In the genomic region with DNA sequence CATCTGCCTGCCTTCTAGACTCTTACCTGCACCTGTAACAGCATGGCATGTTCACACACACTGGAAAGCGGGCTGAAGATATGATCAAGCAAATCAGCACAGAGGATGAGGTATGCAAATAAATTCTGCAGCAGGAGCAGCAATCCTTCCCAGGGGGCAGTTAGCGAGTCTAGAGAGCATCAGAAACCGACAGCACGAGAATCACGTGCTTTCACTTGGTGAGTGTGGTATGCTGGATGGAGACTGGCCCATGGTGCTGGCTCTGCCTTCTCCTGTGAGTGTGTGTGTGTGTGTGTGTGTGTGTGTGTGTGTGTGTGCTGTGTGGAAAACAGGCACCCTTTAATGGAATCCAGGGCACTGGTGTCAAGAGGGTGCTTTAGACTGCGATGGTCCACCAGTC, we compare ENCODE assay signal across 25 mouse cellular contexts. TPM values are rescaled to one million over a fixed set of nuclear protein-coding genes. Genes with fewer than 3 reads are reported as not detected.
A peak's percentile ranks its signal among the peaks of the same experiment; 100 is the strongest.
DNase-seq lines count a peak whose midpoint lies in the region; ATAC-seq and TF ChIP-seq lines count a peak whose summit lies in the region.
"Had no signal": no experiment of that assay in that cellular context is flagged by ENCODE, and none has a peak within 500 bp of the region (broad histone marks: within the 10 kb centered on the region; RNA-seq: fewer than 3 reads in every experiment).

No protein-coding gene starts in this region.

- TF ChIP-seq EP300 in liver, postnatal 0 days (IDR thresholded peaks at IDR 0.05; ENCODE audit: low read depth) = no peak

- no peaks in the 10 kb centered on the region for H3K9me3 ChIP-seq in heart, embryonic 15.5 days (replicated peaks)
- no peaks in the 10 kb centered on the region for H3K9me3 ChIP-seq in midbrain, embryonic 15.5 days
- H3K9me3 ChIP-seq in midbrain, embryonic 11.5 days (ENCODE audit: control insufficient read depth, low read length) = no peaks in the 10 kb centered on the region
- no peaks in the 10 kb centered on the region for H3K9me3 ChIP-seq in liver, postnatal 0 days (ENCODE audit: low read length)
- H3K9me3 ChIP-seq: embryonic facial prominence, embryonic 13.5 days; forebrain, embryonic 13.5 days; limb, embryonic 13.5 days; liver, embryonic 12.5 days had no signal

- H3K4me3 ChIP-seq in heart, embryonic 15.5 days = no peak overlapping the region
- H3K4me3 ChIP-seq in midbrain, embryonic 15.5 days = no peak overlapping the region
- H3K4me3 ChIP-seq in midbrain, embryonic 11.5 days (ENCODE audit: low read depth, low read length) = no peak overlapping the region
- no peak overlapping the region for H3K4me3 ChIP-seq in liver, postnatal 0 days (ENCODE audit: low read depth, low read length)
- H3K4me3 ChIP-seq: embryonic facial prominence, embryonic 13.5 days; forebrain, embryonic 13.5 days; limb, embryonic 13.5 days; liver, embryonic 12.5 days had no signal

- H3K4me1 ChIP-seq in heart, embryonic 15.5 days (replicated peaks) = peaks cover 33% of the 10 kb centered on the region
- peaks cover 14% of the 10 kb centered on the region for H3K4me1 ChIP-seq in midbrain, embryonic 15.5 days
- H3K4me1 ChIP-seq in midbrain, embryonic 11.5 days (ENCODE audit: control insufficient read depth, insufficient read depth, low read length) = peaks cover 2% of the 10 kb centered on the region
- no peaks in the 10 kb centered on the region for H3K4me1 ChIP-seq in liver, postnatal 0 days (ENCODE audit: insufficient read depth)
- H3K4me1 ChIP-seq: liver, embryonic 12.5 days had no signal

- DNase-seq in heart, adult 18-20 months = no peak
- no peak for DNase-seq in midbrain, embryonic 11.5 days (ENCODE audit: low spot score, missing footprints)
- DNase-seq in MN1 (ENCODE audit: low spot score) = peak; percentile 69
- peak; percentile 75 for DNase-seq in splenic B cell, adult 2 months (ENCODE audit: low read depth, low spot score)
- DNase-seq in liver, postnatal 0 days = no peak
- DNase-seq: adrenal gland, adult 8-10 months; cerebellum, adult 18-20 months; cerebellum, postnatal 14 days; heart, postnatal 4 days; kidney, adult 18-20 months; kidney, postnatal 4 days; lung, adult 2 months; lung, postnatal 14 days; right cerebral cortex, adult 18-20 months; right cerebral cortex, postnatal 4 days; thymus, adult 2 months had no signal

- no peak overlapping the region for H3K9ac ChIP-seq in heart, embryonic 15.5 days
- no peak overlapping the region for H3K9ac ChIP-seq in midbrain, embryonic 15.5 days
- H3K9ac ChIP-seq in midbrain, embryonic 11.5 days (ENCODE audit: low read length) = no peak overlapping the region
- no peak overlapping the region for H3K9ac ChIP-seq in liver, postnatal 0 days (replicated peaks)
- H3K9ac ChIP-seq: embryonic facial prominence, embryonic 13.5 days; forebrain, embryonic 13.5 days; limb, embryonic 13.5 days; liver, embryonic 12.5 days had no signal

- no peak for TF ChIP-seq CTCF in liver, postnatal 0 days (IDR thresholded peaks at IDR 0.05; ENCODE audit: low read depth)

- H3K4me2 ChIP-seq in heart, embryonic 15.5 days = no peak overlapping the region
- H3K4me2 ChIP-seq in midbrain, embryonic 15.5 days = no peak overlapping the region
- no peak overlapping the region for H3K4me2 ChIP-seq in midbrain, embryonic 11.5 days
- H3K4me2 ChIP-seq in liver, postnatal 0 days (ENCODE audit: low read depth, low read length) = no peak overlapping the region
- H3K4me2 ChIP-seq: embryonic facial prominence, embryonic 13.5 days; forebrain, embryonic 13.5 days; limb, embryonic 13.5 days; liver, embryonic 12.5 days had no signal

- 0 out of 2 replicates have a peak, but pooled peaks have one; percentile 39 for ATAC-seq in heart, embryonic 15.5 days (replicated peaks; ENCODE audit: insufficient number of reproducible peaks, insufficient read depth, low FRiP score, low read depth)
- 0 out of 2 replicates have a peak, but pooled peaks have one; percentile 37 for ATAC-seq in midbrain, embryonic 15.5 days (replicated peaks)
- ATAC-seq in midbrain, embryonic 11.5 days (ENCODE audit: low FRiP score) = no peak
- no peak for ATAC-seq in liver, postnatal 0 days
- ATAC-seq: activated CD4-positive, CD25-positive, alpha-beta regulatory T cell, adult 4 months; forebrain, embryonic 13.5 days; inflammation-experienced regulatory T-cells, adult 6 months; liver, embryonic 12.5 days had no signal

- no peaks in the 10 kb centered on the region for H3K36me3 ChIP-seq in heart, embryonic 15.5 days
- H3K36me3 ChIP-seq in midbrain, embryonic 15.5 days (replicated peaks) = peaks cover 4% of the 10 kb centered on the region; the same call in 1 of the 2 replicates
- peaks cover 2% of the 10 kb centered on the region; the same call in 1 of the 2 replicates for H3K36me3 ChIP-seq in midbrain, embryonic 11.5 days (ENCODE audit: control insufficient read depth, insufficient read depth, low read length)
- H3K36me3 ChIP-seq in splenic B cell, adult 2 months (ENCODE audit: control insufficient read depth, insufficient read depth, low read length, poor library complexity, severe bottlenecking) = no peaks in the 10 kb centered on the region
- no peaks in the 10 kb centered on the region for H3K36me3 ChIP-seq in liver, postnatal 0 days (replicated peaks; ENCODE audit: insufficient read depth, low read length)
- H3K36me3 ChIP-seq: liver, embryonic 12.5 days had no signal

- H3K27ac ChIP-seq in heart, embryonic 15.5 days = no peak overlapping the region
- H3K27ac ChIP-seq in midbrain, embryonic 15.5 days = no peak overlapping the region
- no peak overlapping the region for H3K27ac ChIP-seq in midbrain, embryonic 11.5 days (ENCODE audit: low read depth, low read length)
- H3K27ac ChIP-seq in liver, postnatal 0 days (ENCODE audit: low read depth) = no peak overlapping the region
- H3K27ac ChIP-seq: embryonic facial prominence, embryonic 13.5 days; forebrain, embryonic 13.5 days; limb, embryonic 13.5 days; liver, embryonic 12.5 days; stomach, postnatal 0 days had no signal

- H3K27me3 ChIP-seq in heart, embryonic 15.5 days = no peaks in the 10 kb centered on the region
- no peaks in the 10 kb centered on the region for H3K27me3 ChIP-seq in midbrain, embryonic 15.5 days (replicated peaks)
- H3K27me3 ChIP-seq in midbrain, embryonic 11.5 days (ENCODE audit: control insufficient read depth, insufficient read depth, low read length) = no peaks in the 10 kb centered on the region
- no peaks in the 10 kb centered on the region for H3K27me3 ChIP-seq in splenic B cell, adult 2 months (ENCODE audit: control insufficient read depth, insufficient read depth, low read length, poor library complexity, severe bottlenecking)
- no peaks in the 10 kb centered on the region for H3K27me3 ChIP-seq in liver, postnatal 0 days (ENCODE audit: insufficient read depth, low read length)
- H3K27me3 ChIP-seq: embryonic facial prominence, embryonic 13.5 days; forebrain, embryonic 13.5 days; limb, embryonic 13.5 days had no signal

- 60% methylated on average over 6 of the region's 6 CpGs for WGBS in heart, embryonic 15.5 days
- WGBS in midbrain, embryonic 15.5 days = 42% methylated on average over 6 of the region's 6 CpGs
- 76% methylated on average over 6 of the region's 6 CpGs for WGBS in midbrain, embryonic 11.5 days
- 70% methylated on average over 6 of the region's 6 CpGs for WGBS in liver, postnatal 0 days (ENCODE audit: insufficient replicate concordance)

RNA-seq across cellular contexts. Expression of a gene that starts 48.5 kb away (rescaled TPM):
- polyA plus RNA-seq in heart, embryonic 15.5 days (2015; fragmentation: Nextera tagmentation; extraction: Ambion mirVana) = 4.6 and 7.4 TPM in 2 replicates
- 1 to 10 TPM; 5.0 to 6.4 TPM for total RNA-seq in heart, adult 18-20 months (2021)
- 16.1 and 18.6 TPM in 2 replicates for polyA plus RNA-seq in midbrain, embryonic 15.5 days (2015; fragmentation: Nextera tagmentation; extraction: Ambion mirVana)
- polyA plus RNA-seq in midbrain, embryonic 11.5 days (2014; fragmentation: Nextera tagmentation; extraction: Ambion mirVana) = 17.2 and 17.8 TPM in 2 replicates
- 0.56 and 0.58 TPM in 2 replicates for polyA plus RNA-seq in liver, postnatal 0 days (2015; fragmentation: Nextera tagmentation; extraction: Ambion mirVana)

Comparison
In these comparisons a context has a peak if more than half of its experiments do, and no peak if none do; other contexts are left out.
1. ATAC-seq: peak in heart, embryonic 15.5 days (single experiment) and midbrain, embryonic 15.5 days (single experiment); none in midbrain, embryonic 11.5 days (single experiment) and liver, postnatal 0 days (single experiment).
2. DNase-seq: peak in MN1 (single experiment) and splenic B cell, adult 2 months (single experiment); none in heart, adult 18-20 months (0 of 2), midbrain, embryonic 11.5 days (single experiment) and liver, postnatal 0 days (single experiment).